Comparison of ENCODE assay signal across 9 mouse cellular contexts in the genomic region with DNA sequence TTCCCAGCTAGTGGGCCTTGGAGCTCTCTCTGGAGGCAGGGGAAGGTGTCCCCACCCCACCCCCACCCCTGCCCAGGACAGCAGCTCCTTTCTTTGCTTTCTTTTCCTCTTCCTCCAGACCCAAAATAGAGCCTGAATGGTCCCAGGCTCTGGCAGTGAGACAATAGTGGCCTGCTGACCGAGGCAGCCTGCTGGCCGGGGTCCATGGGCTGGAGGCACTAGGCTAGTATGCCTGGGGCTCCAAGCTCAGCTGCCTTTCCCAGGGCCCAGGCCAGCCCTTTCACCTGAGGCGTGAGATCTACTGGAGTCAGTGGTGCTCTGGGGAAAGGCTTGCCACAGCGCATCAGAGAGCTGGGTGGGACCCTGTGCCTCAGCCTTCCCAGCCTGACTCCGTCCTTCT. TPM values are rescaled to one million over a fixed set of nuclear protein-coding genes. Genes with fewer than 3 reads are reported as not detected.
DNase-seq lines count a peak whose midpoint lies in the region; ATAC-seq lines count a peak whose summit lies in the region.
"Had no signal": no experiment of that assay in that cellular context is flagged by ENCODE, and none has a peak within 500 bp of the region (broad histone marks: within the 10 kb centered on the region; RNA-seq: fewer than 3 reads in every experiment).

No protein-coding gene starts in this region.

- no peak overlapping the region for H3K4me2 ChIP-seq in neural tube, embryonic 11.5 days (ENCODE audit: low read depth)
- 0 out of 2 replicates have a peak overlapping the region, but pooled peaks have one; percentile 6 for H3K4me2 ChIP-seq in forebrain, embryonic 12.5 days

- peak overlapping the region; percentile 69 for H3K27ac ChIP-seq in neural tube, embryonic 11.5 days (ENCODE audit: low read depth, low read length)
- H3K27ac ChIP-seq in forebrain, embryonic 12.5 days, result peak overlapping the region; percentile 98
- peak overlapping the region; percentile 98 for H3K27ac ChIP-seq in hindbrain, embryonic 10.5 days
- peak overlapping the region; percentile 98 for H3K27ac ChIP-seq in midbrain, embryonic 10.5 days (replicated peaks)

- no peaks in the 10 kb centered on the region for H3K27me3 ChIP-seq in neural tube, embryonic 11.5 days (ENCODE audit: control insufficient read depth, insufficient read depth, low read length)
- no peaks in the 10 kb centered on the region for H3K27me3 ChIP-seq in forebrain, embryonic 12.5 days
- H3K27me3 ChIP-seq in hindbrain, embryonic 10.5 days (ENCODE audit: insufficient read depth, poor library complexity, severe bottlenecking), result no peaks in the 10 kb centered on the region; the same call in 1 of the 2 replicates
- 0 out of 2 replicates have a peak, but pooled peaks cover 4% of the 10 kb centered on the region for H3K27me3 ChIP-seq in midbrain, embryonic 10.5 days (ENCODE audit: low read depth, poor library complexity, severe bottlenecking)

- no peak for ATAC-seq in neural tube, embryonic 11.5 days (ENCODE audit: insufficient read depth, low FRiP score, low TSS enrichment)
- no peak for ATAC-seq in forebrain, embryonic 12.5 days (ENCODE audit: low FRiP score)

- H3K9ac ChIP-seq in neural tube, embryonic 11.5 days (ENCODE audit: low read length), result peak overlapping the region; percentile 28; the same call in 1 of the 2 replicates
- peak overlapping the region; percentile 13; the same call in 1 of the 2 replicates for H3K9ac ChIP-seq in forebrain, embryonic 12.5 days

- no peak for DNase-seq in neural tube, embryonic 11.5 days (ENCODE audit: low spot score)
- DNase-seq in neural tube, embryonic 10.5 days (ENCODE audit: extremely low spot score, low spot score), result no peak
- peak; percentile 37 for DNase-seq in hindbrain, embryonic 10.5 days (ENCODE audit: low spot score)
- DNase-seq in layer of hippocampus, adult 9-11 months, result peak; percentile 84
- DNase-seq in midbrain, embryonic 10.5 days (ENCODE audit: low spot score), result no peak
- DNase-seq in testis, postnatal 14 days (ENCODE audit: low spot score), result peak; percentile 35
- no peak for DNase-seq in spleen, postnatal 36 days (ENCODE audit: low spot score in 2 of 2)

- no peaks in the 10 kb centered on the region for H3K36me3 ChIP-seq in neural tube, embryonic 11.5 days (ENCODE audit: control insufficient read depth, insufficient read depth, low read length)
- H3K36me3 ChIP-seq in forebrain, embryonic 12.5 days (replicated peaks), result no peaks in the 10 kb centered on the region
- peaks cover 4% of the 10 kb centered on the region; the same call in 1 of the 2 replicates for H3K36me3 ChIP-seq in hindbrain, embryonic 10.5 days
- H3K36me3 ChIP-seq in midbrain, embryonic 10.5 days, result peaks cover 7% of the 10 kb centered on the region

- WGBS in neural tube, embryonic 11.5 days, result 65% methylated on average over 5 of the region's 5 CpGs
- WGBS in forebrain, embryonic 12.5 days, result 29% methylated on average over 5 of the region's 5 CpGs
- 37% methylated on average over 5 of the region's 5 CpGs for WGBS in hindbrain, embryonic 10.5 days
- WGBS in midbrain, embryonic 10.5 days, result 44% methylated on average over 5 of the region's 5 CpGs

- no peaks in the 10 kb centered on the region for H3K9me3 ChIP-seq in neural tube, embryonic 11.5 days (ENCODE audit: control insufficient read depth, low read length)
- no peaks in the 10 kb centered on the region for H3K9me3 ChIP-seq in forebrain, embryonic 12.5 days
- no peaks in the 10 kb centered on the region for H3K9me3 ChIP-seq in hindbrain, embryonic 10.5 days
- H3K9me3 ChIP-seq in midbrain, embryonic 10.5 days (replicated peaks), result no peaks in the 10 kb centered on the region

- peaks cover 28% of the 10 kb centered on the region for H3K4me1 ChIP-seq in neural tube, embryonic 11.5 days (ENCODE audit: control insufficient read depth, insufficient read depth, low read length)
- H3K4me1 ChIP-seq in forebrain, embryonic 12.5 days, result peaks cover 47% of the 10 kb centered on the region
- H3K4me1 ChIP-seq in hindbrain, embryonic 10.5 days (replicated peaks), result peaks cover 78% of the 10 kb centered on the region
- peaks cover 75% of the 10 kb centered on the region for H3K4me1 ChIP-seq in midbrain, embryonic 10.5 days

- H3K4me3 ChIP-seq in neural tube, embryonic 11.5 days (ENCODE audit: low read depth, low read length), result no peak overlapping the region
- no peak overlapping the region for H3K4me3 ChIP-seq in forebrain, embryonic 12.5 days (replicated peaks)
- H3K4me3 ChIP-seq in hindbrain, embryonic 10.5 days, result peak overlapping the region; percentile 3
- H3K4me3 ChIP-seq in midbrain, embryonic 10.5 days, result no peak overlapping the region
- H3K4me3 ChIP-seq: myocyte had no signal

RNA-seq across cellular contexts. Expression of a gene that starts 18.0 kb away (rescaled TPM):
- 133 and 140 TPM in 2 replicates for polyA plus RNA-seq in neural tube, embryonic 11.5 days (2014; fragmentation: Nextera tagmentation; extraction: Ambion mirVana)
- polyA plus RNA-seq in forebrain, embryonic 12.5 days (2016; fragmentation: Nextera tagmentation; extraction: Ambion mirVana), result 180 and 222 TPM in 2 replicates
- 101 and 186 TPM in 2 replicates for polyA plus RNA-seq in hindbrain, embryonic 10.5 days (2016; fragmentation: Nextera tagmentation; extraction: Ambion mirVana)
- polyA plus RNA-seq in midbrain, embryonic 10.5 days (2016; fragmentation: Nextera tagmentation; extraction: Ambion mirVana), result 116 and 163 TPM in 2 replicates

RNA-seq across cellular contexts. Expression of a gene that starts 25.0 kb away (rescaled TPM):
- 3.5 and 4.1 TPM in 2 replicates for polyA plus RNA-seq in neural tube, embryonic 11.5 days (2014; fragmentation: Nextera tagmentation; extraction: Ambion mirVana)
- polyA plus RNA-seq in forebrain, embryonic 12.5 days (2016; fragmentation: Nextera tagmentation; extraction: Ambion mirVana), result 1.7 and 2.4 TPM in 2 replicates
- polyA plus RNA-seq in hindbrain, embryonic 10.5 days (2016; fragmentation: Nextera tagmentation; extraction: Ambion mirVana), result 3.2 and 3.5 TPM in 2 replicates
- polyA plus RNA-seq in midbrain, embryonic 10.5 days (2016; fragmentation: Nextera tagmentation; extraction: Ambion mirVana), result 3.8 and 3.9 TPM in 2 replicates

Comparison
In these comparisons a context has a peak if more than half of its experiments do, and no peak if none do; other contexts are left out.
1. DNase-seq: peak in hindbrain, embryonic 10.5 days (single experiment), layer of hippocampus, adult 9-11 months (single experiment) and testis, postnatal 14 days (single experiment); none in neural tube, embryonic 11.5 days (single experiment), neural tube, embryonic 10.5 days (single experiment), midbrain, embryonic 10.5 days (single experiment) and spleen, postnatal 36 days (0 of 2).
2. Peak in every context shown above with its lines, with median percentiles within 50 percentile points of each other: H3K27ac ChIP-seq.